Mouse (Mus musculus): Measurements from ENCODE around the gene Rasal2. TPM values are rescaled to one million over a fixed set of nuclear protein-coding genes. Genes with fewer than 3 reads are reported as not detected.

Rasal2 gene
- total and polyA plus RNA-seq, 3 experiments = 1.5 to 2.6 (median 1.7) TPM

- no peaks in the 10 kb centered on the region for H3K79me2 ChIP-seq (replicated peaks; ENCODE audit: control insufficient read depth, extremely low read depth, insufficient read depth, poor library complexity, severe bottlenecking)
- no peak for TF ChIP-seq MAZ (IDR thresholded peaks at IDR 0.05; ENCODE audit: low read depth, low read length)
- no peak for TF ChIP-seq IRF4 (IDR thresholded peaks at IDR 0.05; ENCODE audit: low read depth, low read length)
- no peak for TF ChIP-seq BHLHE40 (IDR thresholded peaks at IDR 0.05; ENCODE audit: low read depth, low read length)
- TF ChIP-seq MXI1 (IDR thresholded peaks at IDR 0.05; ENCODE audit: low read depth, low read length) = no peak
- TF ChIP-seq TCF12 (IDR thresholded peaks at IDR 0.05; ENCODE audit: low read depth, low read length) = no peak
- no peak for TF ChIP-seq NELFE (IDR thresholded peaks at IDR 0.05; ENCODE audit: low read depth, low read length)
- TF ChIP-seq ZMIZ1 (IDR thresholded peaks at IDR 0.05; ENCODE audit: low read depth, low read length) = no peak
- no peak for TF ChIP-seq JUN (IDR thresholded peaks at IDR 0.05; ENCODE audit: insufficient read depth, low read depth, low read length)
- TF ChIP-seq CTCF (conservative IDR thresholded peaks at IDR 0.05 in 1 of 2, IDR thresholded peaks at IDR 0.05 in 1 of 2; ENCODE audit: low read depth in 2 of 2, low read length in 2 of 2) = no peak
- no peak for TF ChIP-seq USF2 (conservative IDR thresholded peaks at IDR 0.05; ENCODE audit: low read depth, low read length)
- TF ChIP-seq TBP (conservative IDR thresholded peaks at IDR 0.05; ENCODE audit: low read depth, low read length) = no peak
- TF ChIP-seq NRF1 (IDR thresholded peaks at IDR 0.05; ENCODE audit: low read depth, low read length) = no peak
- no peak for TF ChIP-seq E2F4 (IDR thresholded peaks at IDR 0.05; ENCODE audit: insufficient replicate concordance, low read depth, low read length)
- TF ChIP-seq MAFK (IDR thresholded peaks at IDR 0.05; ENCODE audit: insufficient replicate concordance, low read length) = no peak
- dilution Hi-C loops (cut with MboI; ENCODE audit: extremely low pct_ligation_motif_present, extremely low pct_unique_long_range_greater_than_20kb, low sequenced_read_pairs) (no loop called here), in situ Hi-C loops (cut with MboI; ENCODE audit: low pct_ligation_motif_present, low pct_unique_long_range_greater_than_20kb, low sequenced_read_pairs) (no loop called here)
- H3K4me2 ChIP-seq (ENCODE audit: insufficient read depth, low read depth, poor library complexity, severe bottlenecking) = no peak overlapping the region
- H3K4me1 ChIP-seq (ENCODE audit: control insufficient read depth in 1 of 2, insufficient read depth in 2 of 2) = peaks cover 3 to 18% of the 10 kb centered on the region in 2 experiments; a peak in 3 of 4 replicates
- peaks cover 13 to 40% of the 10 kb centered on the region in 2 experiments for H3K36me3 ChIP-seq (replicated peaks in 1 of 2; ENCODE audit: control insufficient read depth in 1 of 2, insufficient read depth in 1 of 2, low read length in 1 of 2)
- no peaks in the 10 kb centered on the region for H3K9me3 ChIP-seq (replicated peaks; ENCODE audit: low read length)
- no peak overlapping the region for H3K4me3 ChIP-seq (replicated peaks in 1 of 3; ENCODE audit: low read depth in 2 of 3, low read length in 2 of 3, poor library complexity in 1 of 3)
- H3K9ac ChIP-seq (ENCODE audit: insufficient read depth, low read depth) = no peak overlapping the region
- DNase-seq (ENCODE audit: extremely low read depth) = no peak
- H3K27ac ChIP-seq (ENCODE audit: insufficient read depth, low read depth) = no peak overlapping the region
- no peaks in the 10 kb centered on the region for H3K27me3 ChIP-seq (replicated peaks)
Measured at GRCm38 (mm10) chr1:157461276-157461675, 48.9 kb upstream of the Rasal2 start.

GRCm38 (mm10) chr1:157459904-157460303 is 47.5 kb upstream of the Rasal2 start:
- TF ChIP-seq JUN (IDR thresholded peaks at IDR 0.05; ENCODE audit: insufficient read depth, low read depth, low read length) (no peak), ZNF384 (IDR thresholded peaks at IDR 0.05; ENCODE audit: low read depth, low read length) (peak; percentile 91)
- dilution Hi-C loops (cut with MboI; ENCODE audit: extremely low pct_ligation_motif_present, extremely low pct_unique_long_range_greater_than_20kb, low sequenced_read_pairs) = no loop called here
- Histone ChIP-seq H3K36me3 (replicated peaks in 1 of 2; ENCODE audit: control insufficient read depth in 1 of 2, insufficient read depth in 1 of 2, low read length in 1 of 2) (peaks cover 6 to 29% of the 10 kb centered on the region in 2 experiments), H3K27me3 (replicated peaks) (no peaks in the 10 kb centered on the region), H3K9ac (ENCODE audit: insufficient read depth, low read depth) (no peak overlapping the region), H3K4me1 (ENCODE audit: control insufficient read depth in 1 of 2, insufficient read depth in 2 of 2) (peaks cover 3 to 18% of the 10 kb centered on the region in 2 experiments; a peak in 3 of 4 replicates), H3K9me3 (replicated peaks; ENCODE audit: low read length) (no peaks in the 10 kb centered on the region), H3K4me2 (ENCODE audit: insufficient read depth, low read depth, poor library complexity, severe bottlenecking) (no peak overlapping the region), H3K27ac (ENCODE audit: insufficient read depth, low read depth) (no peak overlapping the region), H3K79me2 (replicated peaks; ENCODE audit: control insufficient read depth, extremely low read depth, insufficient read depth, poor library complexity, severe bottlenecking) (no peaks in the 10 kb centered on the region), H3K4me3 (replicated peaks in 1 of 3; ENCODE audit: low read depth in 2 of 3, low read length in 2 of 3, poor library complexity in 1 of 3) (no peak overlapping the region)
- no peak for DNase-seq (ENCODE audit: extremely low read depth)
- in situ Hi-C loops (cut with MboI; ENCODE audit: low pct_ligation_motif_present, low pct_unique_long_range_greater_than_20kb, low sequenced_read_pairs) = loop anchor here (10.0 kb wide), 1 partner anchor 715 kb away; no protein-coding TSS in a partner anchor

All from CH12.LX (cell line).